Mouse (Mus musculus): ENCODE results near the gene Kif12.

The Kif12 gene

DNA sequence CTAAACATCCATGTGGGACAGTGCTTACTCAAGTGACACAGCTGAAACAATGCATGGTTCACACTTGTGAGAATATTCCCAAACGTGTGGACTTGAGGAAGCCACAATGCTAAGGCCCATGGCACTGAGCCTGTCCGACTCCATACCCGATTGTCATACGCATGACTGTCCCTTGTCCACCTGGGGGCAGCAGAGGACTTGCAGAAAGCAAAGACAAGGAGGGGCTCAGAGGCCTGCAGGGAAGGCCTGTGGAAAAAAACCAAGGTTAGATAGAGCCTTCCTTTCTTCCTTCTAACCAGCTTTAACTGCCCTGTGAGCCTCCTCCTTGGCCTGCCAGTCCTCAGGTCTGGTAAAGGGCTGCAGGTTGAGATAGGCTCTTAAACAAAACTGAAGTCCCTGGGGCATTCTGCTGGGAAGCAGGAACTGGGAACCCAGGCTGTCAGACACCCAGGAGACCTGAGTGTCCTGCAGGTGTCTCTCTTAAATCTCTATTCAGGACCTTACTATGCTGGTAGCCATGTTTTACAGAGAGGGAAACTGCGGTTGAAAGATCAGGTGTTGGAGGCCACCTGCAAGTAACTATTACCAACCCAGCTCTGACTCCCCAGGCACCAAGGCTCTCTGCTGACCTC is 12.9 kb downstream of the Kif12 start:
- peak; percentile 19 for DNase-seq (ENCODE audit: low spot score)

DNA sequence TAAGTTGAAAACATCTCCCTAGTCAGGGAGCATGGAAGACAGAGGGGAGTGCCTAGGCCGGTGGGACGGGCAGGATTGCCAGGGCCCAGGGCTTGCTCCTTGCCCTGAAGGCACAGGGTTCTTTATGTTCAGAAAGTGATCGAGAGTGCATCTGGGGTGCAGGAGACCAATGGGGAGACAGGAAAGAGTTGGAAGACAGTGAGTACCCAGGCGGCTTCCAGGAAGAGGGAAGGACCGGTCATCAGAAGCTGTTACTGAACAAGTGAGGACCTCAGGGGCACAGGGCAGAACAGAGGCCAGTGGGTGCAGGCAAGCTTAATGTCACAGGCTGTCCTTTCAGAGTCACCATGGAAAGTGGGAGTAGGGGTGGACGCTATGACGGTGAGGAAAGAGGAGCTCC is 13.7 kb downstream of the Kif12 start:
- DNase-seq (ENCODE audit: low spot score), result no peak

DNA sequence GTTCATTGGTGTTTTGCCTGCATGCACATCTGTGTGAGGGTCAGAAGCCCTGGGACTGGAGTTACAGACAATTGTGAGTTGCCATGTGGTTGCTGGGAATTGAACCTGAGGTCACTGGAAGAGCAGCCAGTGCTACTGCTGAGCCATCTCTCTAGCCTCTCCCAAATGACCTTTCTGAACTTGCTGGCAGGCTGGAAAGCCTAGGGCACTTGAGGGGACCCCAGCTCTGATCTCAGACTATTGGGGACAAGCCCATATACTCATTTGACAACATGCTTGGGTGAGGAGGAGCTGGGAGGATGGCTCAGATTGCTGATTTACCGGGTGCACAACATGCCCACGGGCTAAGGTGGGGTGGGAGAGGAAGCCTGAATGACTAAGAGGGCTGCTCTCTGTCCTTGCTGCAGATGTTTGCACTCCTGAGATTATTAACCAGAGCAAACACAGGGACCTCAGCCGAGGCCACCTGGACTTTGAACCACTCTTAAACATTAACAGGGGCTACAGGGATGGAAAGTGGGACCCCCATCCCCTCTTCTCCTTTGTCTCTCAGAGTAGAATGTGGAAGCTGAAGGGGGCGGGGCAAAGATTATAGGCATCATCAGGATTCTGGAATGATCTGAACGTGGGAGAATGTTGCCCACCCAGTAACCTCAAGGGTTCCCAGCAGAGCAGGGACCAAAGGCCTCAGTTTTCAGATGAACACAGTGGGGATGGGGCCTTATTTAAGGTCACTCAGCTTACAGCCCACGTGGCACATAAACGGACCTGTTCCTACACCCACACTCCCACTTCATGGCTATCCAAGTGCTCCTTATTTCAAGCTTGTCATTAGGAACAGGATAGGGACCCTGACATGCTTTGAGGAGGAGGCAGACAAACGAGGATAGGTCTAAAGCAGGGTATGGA is 15.0 kb downstream of the Kif12 start:
- no peak for DNase-seq (ENCODE audit: low spot score)

DNA sequence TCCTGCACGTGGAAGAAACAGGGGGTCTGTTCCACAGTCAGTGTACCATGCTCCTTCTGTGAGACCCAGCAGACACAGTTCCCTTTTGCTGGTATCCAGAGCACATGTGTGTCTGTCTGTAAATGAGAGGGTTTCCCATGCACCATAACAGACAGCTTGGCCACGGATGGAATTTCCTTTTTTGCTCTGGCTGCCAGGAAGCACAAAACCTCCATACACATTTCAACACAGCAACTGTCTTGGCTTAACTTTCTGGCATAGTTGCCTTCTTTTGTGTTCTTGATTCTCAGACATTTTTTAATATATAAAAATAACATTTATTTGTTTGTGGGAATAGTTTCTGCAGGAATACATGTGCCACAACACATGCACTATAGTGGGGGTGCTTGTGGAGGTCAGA is 16.3 kb downstream of the Kif12 start:
- DNase-seq (ENCODE audit: low spot score), result no peak

DNA sequence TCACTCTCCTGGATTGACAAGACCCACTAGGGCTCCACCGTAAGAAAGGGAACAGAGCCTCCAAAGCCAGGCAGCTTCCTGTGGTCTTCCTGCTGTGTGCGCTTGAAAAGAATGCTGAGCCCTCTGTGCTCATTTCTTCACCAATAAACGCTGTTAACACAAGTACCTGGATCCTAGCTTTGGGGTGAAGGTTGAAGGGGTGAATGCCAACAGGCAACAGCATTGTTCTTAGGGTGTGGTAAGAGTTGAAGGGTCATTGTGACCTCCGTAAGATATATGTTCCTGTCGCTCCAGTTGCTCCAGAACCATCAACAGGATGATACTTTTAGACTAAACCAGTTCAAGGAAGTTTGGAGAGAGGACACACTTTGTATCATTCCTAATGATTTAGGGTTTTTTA is 17.2 kb downstream of the Kif12 start, which contains the start of gene Ambp:
Ambp (minus strand) TSS at position 101 of the 400 bp plus-strand sequence.
- no peak for DNase-seq (ENCODE audit: low spot score)

DNA sequence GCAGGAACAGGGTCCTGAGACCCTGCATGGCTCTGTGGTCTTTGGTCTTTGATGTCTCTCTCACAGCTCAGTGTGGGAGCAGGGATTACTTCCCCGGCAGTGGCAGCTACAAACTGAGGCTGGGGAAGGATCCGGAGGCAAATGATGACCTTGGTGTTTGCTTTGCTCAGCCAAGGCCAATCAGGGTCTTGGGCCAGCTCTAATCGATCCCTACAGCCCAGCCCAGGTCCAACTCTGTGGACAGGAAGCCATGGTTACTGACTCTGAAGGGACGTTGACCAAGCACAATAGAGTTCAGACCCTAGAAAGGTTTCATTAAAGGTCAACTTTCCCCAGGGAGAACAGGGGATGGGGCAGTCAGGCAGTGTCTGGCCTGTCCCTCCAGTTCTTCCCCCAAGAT is 17.9 kb downstream of the Kif12 start:
- no peak for DNase-seq (ENCODE audit: low spot score)

DNA sequence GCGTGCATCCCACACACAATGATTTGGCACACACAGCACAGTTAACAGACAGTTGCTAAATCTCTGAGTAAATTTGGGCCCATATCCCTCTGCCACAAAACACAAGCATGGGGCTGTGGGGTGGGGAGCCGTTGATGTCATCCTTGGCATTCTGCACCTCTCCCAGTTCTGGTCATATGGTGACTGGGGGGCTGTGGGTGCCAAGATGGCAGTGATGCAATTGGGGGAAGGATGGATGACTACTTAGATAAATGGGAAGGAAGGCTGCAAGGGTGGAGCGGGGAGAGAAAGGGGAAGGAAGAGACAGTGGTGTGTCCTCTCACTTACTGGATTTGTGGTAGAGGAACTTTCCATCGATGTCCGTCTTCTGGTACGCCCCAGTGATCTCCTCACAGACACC is 20.8 kb downstream of the Kif12 start:
- no peak for DNase-seq (ENCODE audit: low spot score)

DNA sequence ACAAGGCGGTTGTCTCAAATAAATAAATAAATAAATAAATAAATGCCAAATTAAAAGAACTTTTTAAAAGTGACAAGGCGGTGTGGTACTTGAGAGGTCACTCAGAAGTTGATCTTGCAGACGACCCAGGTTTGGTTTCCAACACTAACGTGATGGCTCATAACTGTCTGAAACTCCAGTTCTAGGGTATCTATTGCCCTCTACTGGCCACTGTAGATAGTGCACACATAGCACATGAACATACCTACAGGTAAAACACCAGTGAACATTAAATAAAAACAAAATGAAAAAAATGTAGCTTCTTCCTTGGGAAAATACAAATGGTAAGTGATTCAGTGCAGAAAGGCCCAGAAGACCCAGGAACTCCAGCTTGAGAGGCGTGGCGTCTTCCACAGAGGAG is 24.7 kb downstream of the Kif12 start:
- no peak for DNase-seq (ENCODE audit: low spot score)

DNA sequence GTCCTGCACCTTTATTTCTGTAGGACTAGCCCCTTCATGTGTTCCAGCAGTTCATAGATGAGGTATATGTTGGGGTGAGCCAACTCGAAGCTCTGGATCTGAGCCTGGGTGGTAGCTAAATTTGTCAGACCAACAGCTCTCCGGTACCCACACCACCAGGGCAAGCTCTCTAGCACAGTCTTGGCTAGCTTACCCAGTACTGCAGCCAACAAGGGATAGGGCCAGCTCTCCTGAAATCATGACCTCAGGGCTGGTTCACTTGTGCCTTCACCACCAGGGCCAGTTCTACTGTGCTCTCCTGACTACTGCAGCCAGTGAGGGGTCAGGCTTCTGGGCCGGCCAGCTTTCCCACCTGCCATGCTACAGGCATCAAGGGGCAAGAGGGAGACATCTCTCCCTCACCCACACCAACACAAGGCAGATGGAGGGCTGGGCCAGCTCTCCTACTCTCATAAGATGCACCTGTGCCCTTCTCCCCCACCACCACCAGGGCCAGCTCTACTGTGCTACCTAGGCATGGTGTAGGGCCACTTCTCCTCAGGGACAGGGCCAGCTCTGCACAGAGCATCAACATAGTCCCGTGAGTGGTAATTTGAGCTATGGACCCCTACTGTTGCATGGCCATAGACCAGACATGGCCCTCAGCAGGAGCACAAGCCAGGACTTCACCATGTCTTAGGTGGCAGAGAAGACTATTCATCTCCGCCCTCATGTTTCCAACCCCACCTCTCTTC is 41.9 kb downstream of the Kif12 start:
- DNase-seq (ENCODE audit: low spot score), result no peak

DNA sequence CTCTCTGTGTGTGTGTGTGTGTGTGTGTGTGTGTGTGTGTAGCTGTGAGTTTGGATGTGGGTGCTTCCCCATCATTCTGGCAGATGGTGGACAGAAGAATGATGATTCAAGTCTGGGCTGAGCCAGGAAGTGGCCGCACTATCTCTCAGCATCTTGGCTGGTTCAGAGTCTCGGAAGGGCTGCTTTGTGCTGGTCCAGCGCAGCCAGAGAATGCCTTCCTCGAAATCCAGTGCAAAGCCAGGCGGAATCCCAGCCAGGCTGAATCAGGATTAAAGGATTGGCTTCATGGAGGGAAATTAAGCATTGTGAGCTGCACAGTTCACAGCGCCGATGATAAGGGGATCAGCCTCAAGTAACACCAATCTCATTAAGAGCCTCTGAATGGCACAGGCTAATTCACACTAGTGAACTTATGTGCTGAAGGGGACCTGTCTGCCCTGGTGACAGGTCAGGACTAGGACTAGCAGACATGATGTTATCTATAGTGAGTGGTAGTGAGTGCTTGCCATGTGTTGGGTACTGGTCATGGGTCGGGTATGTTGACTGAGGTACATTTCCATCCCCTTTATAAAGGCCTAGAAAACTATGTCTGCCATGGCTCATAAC is 47.0 kb downstream of the Kif12 start:
- DNase-seq (ENCODE audit: low spot score), result no peak

DNA sequence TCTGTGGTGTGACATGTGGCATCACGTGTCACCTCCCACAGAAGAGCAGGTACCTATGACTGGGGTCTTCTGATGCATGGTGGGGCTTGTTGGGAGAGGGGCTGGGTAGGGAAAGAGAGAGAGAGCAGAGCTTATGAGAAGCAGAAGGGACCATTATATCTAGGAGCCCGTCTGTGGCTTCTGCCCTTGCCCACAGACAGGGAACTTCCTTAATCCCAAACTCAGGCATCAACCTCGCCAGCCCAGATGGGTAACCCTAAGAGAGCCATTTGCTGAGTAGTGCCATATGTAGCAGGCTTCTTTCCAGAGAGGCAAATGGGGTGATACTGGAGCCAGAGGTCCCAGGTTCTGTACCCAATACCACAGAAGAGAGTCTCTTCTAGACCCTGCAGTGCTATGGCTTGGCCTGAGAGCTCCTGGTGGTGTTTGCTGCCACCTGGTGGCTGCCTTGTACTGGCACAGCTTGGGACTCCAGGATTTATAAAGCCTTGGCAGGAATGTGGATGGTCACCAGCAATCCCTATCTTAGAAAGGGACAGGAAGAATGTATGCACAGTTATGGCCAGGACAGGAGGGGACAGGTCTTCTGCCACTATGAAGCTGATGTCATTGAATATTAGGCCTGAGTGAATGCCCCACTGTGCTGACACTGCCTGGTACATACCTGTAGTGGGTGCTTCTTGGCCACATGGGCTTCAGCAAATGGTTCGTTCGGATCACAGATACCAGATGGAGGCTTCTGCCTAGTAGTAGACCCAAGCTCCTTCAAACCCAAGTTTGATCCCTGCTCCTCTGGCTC is 53.1 kb downstream of the Kif12 start:
- DNase-seq (ENCODE audit: low spot score), result peak; percentile 66

Data from T-cell, adult 2 months (primary cell).